Mouse (Mus musculus): ENCODE measurements around the gene Klhl26. TPM values are rescaled to one million over a fixed set of nuclear protein-coding genes. Genes with fewer than 3 reads are reported as not detected.

Gene Klhl26
- polyA plus RNA-seq, 1 experiment, result 20.2 TPM

- Histone ChIP-seq H3K4me1 (ENCODE audit: control insufficient read depth, insufficient read depth, low read length) (no peaks in the 10 kb centered on the region; the same call in 1 of the 2 replicates), H3K36me3 (ENCODE audit: control insufficient read depth, insufficient read depth, low read length) (no peaks in the 10 kb centered on the region), H3K4me3 (ENCODE audit: insufficient read depth, low read depth, low read length) (no peak overlapping the region), H3K27me3 (replicated peaks; ENCODE audit: control insufficient read depth, insufficient read depth, low read length) (no peaks in the 10 kb centered on the region), H3K27ac (ENCODE audit: insufficient read depth, low read depth, low read length) (no peak overlapping the region)
- TF ChIP-seq CTCF (conservative IDR thresholded peaks at IDR 0.05; ENCODE audit: insufficient read depth, insufficient read length, low read depth, low read length) (no peak), POLR2A (IDR thresholded peaks at IDR 0.05; ENCODE audit: low read depth, low read length) (no peak)
- WGBS, result 90% methylated on average over 6 of the region's 6 CpGs
- DNase-seq, result no peak
These were observed 12.6 kb downstream of the Klhl26 start for GRCm38 (mm10) chr8:70464162-70464561.

- Histone ChIP-seq H3K4me3 (ENCODE audit: insufficient read depth, low read depth, low read length) (no peak overlapping the region), H3K36me3 (ENCODE audit: control insufficient read depth, insufficient read depth, low read length) (no peaks in the 10 kb centered on the region), H3K27me3 (replicated peaks; ENCODE audit: control insufficient read depth, insufficient read depth, low read length) (no peaks in the 10 kb centered on the region), H3K27ac (ENCODE audit: insufficient read depth, low read depth, low read length) (no peak overlapping the region), H3K4me1 (ENCODE audit: control insufficient read depth, insufficient read depth, low read length) (no peaks in the 10 kb centered on the region; the same call in 1 of the 2 replicates)
- 89% methylated on average over 4 of the region's 4 CpGs for WGBS
- no peak for DNase-seq
- no peak for TF ChIP-seq CTCF (conservative IDR thresholded peaks at IDR 0.05; ENCODE audit: insufficient read depth, insufficient read length, low read depth, low read length)
These were observed 13.5 kb downstream of the Klhl26 start for GRCm38 (mm10) chr8:70463306-70463705.

GRCm38 (mm10) chr8:70462516-70462813 is 14.3 kb downstream of the Klhl26 start:
- Histone ChIP-seq H3K4me1 (ENCODE audit: control insufficient read depth, insufficient read depth, low read length) (no peaks in the 10 kb centered on the region; the same call in 1 of the 2 replicates), H3K27ac (ENCODE audit: insufficient read depth, low read depth, low read length) (no peak overlapping the region), H3K27me3 (replicated peaks; ENCODE audit: control insufficient read depth, insufficient read depth, low read length) (no peaks in the 10 kb centered on the region), H3K4me3 (ENCODE audit: insufficient read depth, low read depth, low read length) (no peak overlapping the region), H3K36me3 (ENCODE audit: control insufficient read depth, insufficient read depth, low read length) (no peaks in the 10 kb centered on the region)
- DNase-seq, result no peak
- 81% methylated on average over 8 of the region's 8 CpGs for WGBS
- TF ChIP-seq POLR2A (IDR thresholded peaks at IDR 0.05; ENCODE audit: low read depth, low read length) (no peak), CTCF (conservative IDR thresholded peaks at IDR 0.05; ENCODE audit: insufficient read depth, insufficient read length, low read depth, low read length) (no peak)

GRCm38 (mm10) chr8:70461765-70462515 is 14.8 kb downstream of the Klhl26 start:
- no peaks in the 10 kb centered on the region for H3K4me1 ChIP-seq (ENCODE audit: control insufficient read depth, insufficient read depth, low read length)
- TF ChIP-seq CTCF (conservative IDR thresholded peaks at IDR 0.05; ENCODE audit: insufficient read depth, insufficient read length, low read depth, low read length), result no peak
- TF ChIP-seq POLR2A (IDR thresholded peaks at IDR 0.05; ENCODE audit: low read depth, low read length), result no peak
- DNase-seq, result no peak
- H3K36me3 ChIP-seq (ENCODE audit: control insufficient read depth, insufficient read depth, low read length), result no peaks in the 10 kb centered on the region
- no peaks in the 10 kb centered on the region for H3K27me3 ChIP-seq (replicated peaks; ENCODE audit: control insufficient read depth, insufficient read depth, low read length)
- 88% methylated on average over 16 of the region's 16 CpGs for WGBS
- H3K27ac ChIP-seq (ENCODE audit: insufficient read depth, low read depth, low read length), result no peak overlapping the region
- H3K4me3 ChIP-seq (ENCODE audit: insufficient read depth, low read depth, low read length), result no peak overlapping the region

GRCm38 (mm10) chr8:70460606-70461005 is 16.2 kb downstream of the Klhl26 start:
- Histone ChIP-seq H3K27me3 (replicated peaks; ENCODE audit: control insufficient read depth, insufficient read depth, low read length) (no peaks in the 10 kb centered on the region), H3K4me3 (ENCODE audit: insufficient read depth, low read depth, low read length) (no peak overlapping the region), H3K27ac (ENCODE audit: insufficient read depth, low read depth, low read length) (no peak overlapping the region), H3K36me3 (ENCODE audit: control insufficient read depth, insufficient read depth, low read length) (no peaks in the 10 kb centered on the region), H3K4me1 (ENCODE audit: control insufficient read depth, insufficient read depth, low read length) (no peaks in the 10 kb centered on the region)
- no peak for DNase-seq
- WGBS, result 79% methylated on average over 9 of the region's 9 CpGs
- TF ChIP-seq POLR2A (IDR thresholded peaks at IDR 0.05; ENCODE audit: low read depth, low read length), result no peak
- TF ChIP-seq CTCF (conservative IDR thresholded peaks at IDR 0.05; ENCODE audit: insufficient read depth, insufficient read length, low read depth, low read length), result no peak

GRCm38 (mm10) chr8:70460199-70460598 is 16.6 kb downstream of the Klhl26 start:
- H3K27ac ChIP-seq (ENCODE audit: insufficient read depth, low read depth, low read length), result no peak overlapping the region
- H3K36me3 ChIP-seq (ENCODE audit: control insufficient read depth, insufficient read depth, low read length), result no peaks in the 10 kb centered on the region
- H3K27me3 ChIP-seq (replicated peaks; ENCODE audit: control insufficient read depth, insufficient read depth, low read length), result no peaks in the 10 kb centered on the region
- TF ChIP-seq CTCF (conservative IDR thresholded peaks at IDR 0.05; ENCODE audit: insufficient read depth, insufficient read length, low read depth, low read length), result no peak
- TF ChIP-seq POLR2A (IDR thresholded peaks at IDR 0.05; ENCODE audit: low read depth, low read length), result no peak
- DNase-seq, result no peak
- no peak overlapping the region for H3K4me3 ChIP-seq (ENCODE audit: insufficient read depth, low read depth, low read length)
- WGBS, result 93% methylated on average over 5 of the region's 5 CpGs
- no peaks in the 10 kb centered on the region for H3K4me1 ChIP-seq (ENCODE audit: control insufficient read depth, insufficient read depth, low read length)

GRCm38 (mm10) chr8:70459636-70460035 is 17.1 kb downstream of the Klhl26 start:
- Histone ChIP-seq H3K27ac (ENCODE audit: insufficient read depth, low read depth, low read length) (no peak overlapping the region), H3K4me1 (ENCODE audit: control insufficient read depth, insufficient read depth, low read length) (no peaks in the 10 kb centered on the region), H3K27me3 (replicated peaks; ENCODE audit: control insufficient read depth, insufficient read depth, low read length) (no peaks in the 10 kb centered on the region), H3K4me3 (ENCODE audit: insufficient read depth, low read depth, low read length) (no peak overlapping the region), H3K36me3 (ENCODE audit: control insufficient read depth, insufficient read depth, low read length) (no peaks in the 10 kb centered on the region)
- DNase-seq, result no peak
- TF ChIP-seq CTCF (conservative IDR thresholded peaks at IDR 0.05; ENCODE audit: insufficient read depth, insufficient read length, low read depth, low read length) (no peak), POLR2A (IDR thresholded peaks at IDR 0.05; ENCODE audit: low read depth, low read length) (no peak)
- WGBS, result 97% methylated on average over 2 of the region's 2 CpGs
